Mouse (Mus musculus) thymus, adult 18-20 months (tissue): Measurements from ENCODE around the gene Dnajc4.
"Not testable (repeated sequence)": the region's sequence is repeated elsewhere in the genome, so short reads cannot be mapped to it uniquely, and the experiment has no call there.

Source experiments
- DNase-seq, 2 experiments: peaks; one replicate each; pipeline ENCODE4 v3.0.0; 2022; ENCODE audit warnings: mixed read lengths in 2 of 2

Dnajc4 gene

DNA sequence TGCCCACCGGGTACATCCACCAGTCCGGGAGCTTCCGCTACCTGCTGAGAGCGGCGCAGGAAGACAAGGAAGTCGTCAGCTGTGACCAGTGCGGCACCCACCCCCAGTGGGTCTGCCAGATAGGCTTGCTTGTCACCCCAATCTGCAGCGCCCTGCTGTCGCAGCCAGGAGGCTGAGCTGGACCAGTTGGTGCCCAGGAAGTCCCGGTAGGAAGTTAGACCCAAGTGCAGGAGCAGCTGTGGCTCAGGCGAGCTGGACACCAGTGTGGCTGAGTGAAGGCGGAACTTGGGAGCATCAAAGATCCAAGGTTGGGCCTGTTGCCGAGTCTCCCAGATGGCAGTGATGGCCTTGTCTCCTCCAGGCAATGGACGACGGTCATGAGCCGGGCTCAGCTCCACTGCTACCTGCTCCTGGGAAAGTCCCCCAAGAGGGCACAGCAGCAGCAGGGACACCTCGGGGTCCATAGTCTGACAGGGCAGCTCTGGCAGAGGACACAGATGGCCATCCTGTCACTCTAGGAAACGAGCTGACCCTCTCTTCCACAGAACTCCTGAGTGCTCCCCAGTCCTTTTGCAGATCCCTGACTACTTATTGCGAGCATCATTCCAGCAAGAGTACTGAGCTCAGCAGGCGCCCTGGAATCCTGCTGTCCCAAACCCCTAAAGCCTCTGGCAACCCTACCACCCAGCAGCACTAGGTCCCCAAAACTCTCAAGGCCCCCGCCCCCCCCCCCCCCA, 3.1 kb upstream of the Dnajc4 start:
- no peak for DNase-seq

DNA sequence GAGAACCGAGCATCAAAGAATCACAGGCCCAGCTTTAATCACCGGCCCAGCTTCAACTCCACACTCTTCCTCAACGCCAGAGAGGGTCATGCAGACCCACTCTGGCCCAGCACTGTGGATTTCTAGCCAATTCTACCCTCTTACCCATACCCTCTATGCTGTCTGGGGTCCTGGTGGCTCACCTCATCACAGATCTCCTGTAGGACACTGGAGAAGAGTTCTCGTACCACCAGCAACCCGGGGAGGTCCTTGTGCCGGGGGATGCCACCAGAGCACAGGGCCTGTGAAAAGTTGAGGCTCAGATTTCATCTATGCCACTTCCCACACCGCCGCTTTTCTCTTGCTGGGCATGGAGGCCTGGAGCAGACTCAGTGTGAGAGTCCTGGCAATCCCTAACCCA, 2.1 kb upstream of the Dnajc4 start:
- no peak for DNase-seq

DNA sequence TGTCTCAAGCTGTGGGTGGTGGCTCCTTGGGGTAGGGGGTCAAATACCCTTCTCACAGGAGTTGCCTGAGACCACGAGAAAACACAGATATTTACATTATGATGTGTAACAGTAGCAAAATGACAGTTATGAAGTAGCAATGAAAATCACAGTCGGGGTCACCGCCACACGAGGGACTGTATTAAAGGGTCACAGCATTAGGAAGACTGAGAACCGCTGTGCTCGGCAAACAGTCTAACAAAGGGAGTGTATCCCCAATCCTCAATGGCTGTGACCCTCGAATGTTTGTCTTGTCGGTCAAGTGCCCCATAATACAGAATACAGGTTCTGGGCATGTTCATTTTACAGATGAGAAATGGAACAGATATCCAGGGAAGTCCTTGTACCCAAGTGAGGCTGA, 1.6 kb upstream of the Dnajc4 start:
- DNase-seq = no peak

- no peak for DNase-seq
Observed at GRCm38 (mm10) chr19:6993011-6993770, 819 bp upstream of the Dnajc4 start.

DNA sequence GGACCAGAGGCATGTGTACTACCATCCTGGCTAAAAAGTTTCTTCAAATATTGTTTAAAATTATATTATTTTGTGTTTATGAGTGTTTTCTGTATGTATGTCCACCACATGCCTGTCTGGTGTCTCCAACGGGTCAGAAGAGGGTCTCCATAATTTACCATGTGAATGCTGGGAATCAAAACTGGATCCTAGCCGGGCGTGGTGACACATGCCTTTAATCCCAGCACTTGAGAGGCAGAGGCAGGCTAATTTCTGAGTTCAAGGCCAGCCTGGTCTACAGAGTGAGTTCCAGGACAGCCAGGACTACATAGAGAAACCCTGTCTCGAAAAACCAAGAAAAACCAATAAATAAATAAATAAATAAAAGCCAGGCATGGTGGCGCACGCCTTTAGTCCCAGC, 1.2 kb downstream of the Dnajc4 start:
- DNase-seq = not testable (repeated sequence)

DNA sequence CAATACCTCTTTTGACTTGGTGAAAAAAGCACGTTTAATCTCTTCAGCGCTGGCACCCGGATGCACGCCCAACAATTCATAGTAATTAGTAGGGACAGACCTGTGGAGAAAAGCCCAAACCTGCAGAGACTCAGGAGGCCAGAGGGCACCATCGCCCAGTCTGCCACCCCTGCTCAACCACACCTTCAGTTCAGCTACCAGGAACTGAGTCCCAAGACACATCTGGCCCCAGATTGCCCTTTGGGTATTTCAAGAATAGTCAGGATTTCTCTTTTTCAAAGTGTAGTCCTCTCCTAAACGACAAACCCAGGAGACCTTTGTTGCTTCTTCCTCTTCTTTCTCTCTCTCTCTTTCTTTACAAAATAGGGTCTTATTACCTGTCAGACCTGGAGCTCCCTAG, 1.7 kb downstream of the Dnajc4 start:
- DNase-seq = no peak

- DNase-seq = no peak
Observed at GRCm38 (mm10) chr19:6989251-6989650, 3.1 kb downstream of the Dnajc4 start.

DNA sequence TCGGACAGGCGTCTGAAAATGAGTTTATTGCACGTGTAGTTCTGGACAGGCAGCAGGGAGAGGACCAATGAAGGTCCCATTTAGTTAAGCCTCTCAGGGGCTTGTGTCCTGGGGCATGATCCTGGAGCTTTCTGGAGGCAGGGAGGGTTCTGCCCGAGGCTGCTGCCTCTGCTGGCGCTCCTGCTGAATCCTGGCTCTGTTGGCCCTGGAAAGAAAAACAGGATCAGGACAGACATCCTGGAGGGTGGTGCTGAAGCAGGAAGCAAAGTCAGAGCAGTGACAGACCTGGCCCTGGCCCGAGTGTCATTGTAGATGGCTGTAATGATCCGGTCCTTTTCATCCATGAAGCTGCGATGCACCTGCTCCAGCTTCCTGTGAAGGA, 4.5 kb downstream of the Dnajc4 start:
- no peak for DNase-seq

GRCm38 (mm10) chr19:6987061-6987903, 5.1 kb downstream of the Dnajc4 start, which contains the start of gene Vegfb:
Gene Vegfb (minus strand): TSS chr19:6987651.
- DNase-seq = peak; percentile 67 to 68

DNA sequence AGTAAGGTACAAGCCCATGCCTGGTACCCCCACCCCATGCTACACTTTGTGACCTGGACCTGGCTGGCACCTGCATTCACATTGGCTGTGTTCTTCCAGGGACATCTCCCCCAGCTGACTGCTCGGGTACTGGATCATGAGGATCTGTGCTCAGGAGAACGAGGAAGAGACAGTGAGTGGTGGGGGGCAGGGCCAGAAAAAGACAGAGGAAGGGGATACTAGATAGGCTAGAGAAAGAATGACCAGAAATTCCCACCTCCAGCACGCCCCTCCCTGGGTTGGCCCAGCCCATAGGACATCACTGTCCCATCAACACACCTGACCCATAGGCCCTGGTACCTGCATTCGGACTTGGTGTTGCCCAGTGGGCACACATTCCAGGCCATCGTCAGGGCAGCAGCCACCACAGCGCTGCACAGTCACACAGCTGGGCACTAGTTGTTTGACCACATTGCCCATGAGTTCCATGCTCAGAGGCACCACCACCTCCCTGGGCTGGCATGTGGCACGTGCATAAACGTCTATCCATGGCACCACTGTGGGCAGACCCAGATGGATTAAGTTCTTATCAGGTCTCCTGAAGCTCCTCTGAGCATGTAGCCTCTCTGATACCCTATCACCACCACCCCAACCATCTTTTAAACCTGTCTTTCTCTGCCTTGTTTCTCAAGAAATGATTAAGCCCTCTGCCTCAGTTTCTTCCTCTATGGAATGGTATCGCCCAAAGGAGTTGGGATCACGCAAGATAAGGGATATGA, 6.2 kb downstream of the Dnajc4 start:
- no peak for DNase-seq

- DNase-seq = no peak
Observed at GRCm38 (mm10) chr19:6985300-6985699, 7.1 kb downstream of the Dnajc4 start.

DNA sequence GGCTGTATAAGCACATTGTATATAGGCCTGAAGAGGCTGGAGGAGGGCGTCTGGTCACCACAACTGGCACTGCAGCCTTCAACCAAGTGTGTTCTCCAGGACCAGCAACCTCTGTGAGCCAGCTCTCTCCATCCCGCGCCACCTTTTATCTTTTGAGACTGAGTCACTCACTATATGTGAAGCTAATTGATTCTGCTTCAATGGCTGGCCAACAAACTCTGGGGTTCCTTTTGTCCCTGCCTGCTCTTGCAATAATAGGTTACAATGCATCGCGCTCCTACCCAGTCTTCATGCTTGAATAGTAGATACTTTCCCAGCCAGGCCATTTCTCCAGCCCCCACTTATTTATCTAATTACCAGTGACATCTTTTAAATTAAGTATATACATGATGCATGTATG, 8.8 kb downstream of the Dnajc4 start:
- DNase-seq = no peak

GRCm38 (mm10) chr19:6981465-6981864, 10.9 kb downstream of the Dnajc4 start:
- DNase-seq = no peak

DNA sequence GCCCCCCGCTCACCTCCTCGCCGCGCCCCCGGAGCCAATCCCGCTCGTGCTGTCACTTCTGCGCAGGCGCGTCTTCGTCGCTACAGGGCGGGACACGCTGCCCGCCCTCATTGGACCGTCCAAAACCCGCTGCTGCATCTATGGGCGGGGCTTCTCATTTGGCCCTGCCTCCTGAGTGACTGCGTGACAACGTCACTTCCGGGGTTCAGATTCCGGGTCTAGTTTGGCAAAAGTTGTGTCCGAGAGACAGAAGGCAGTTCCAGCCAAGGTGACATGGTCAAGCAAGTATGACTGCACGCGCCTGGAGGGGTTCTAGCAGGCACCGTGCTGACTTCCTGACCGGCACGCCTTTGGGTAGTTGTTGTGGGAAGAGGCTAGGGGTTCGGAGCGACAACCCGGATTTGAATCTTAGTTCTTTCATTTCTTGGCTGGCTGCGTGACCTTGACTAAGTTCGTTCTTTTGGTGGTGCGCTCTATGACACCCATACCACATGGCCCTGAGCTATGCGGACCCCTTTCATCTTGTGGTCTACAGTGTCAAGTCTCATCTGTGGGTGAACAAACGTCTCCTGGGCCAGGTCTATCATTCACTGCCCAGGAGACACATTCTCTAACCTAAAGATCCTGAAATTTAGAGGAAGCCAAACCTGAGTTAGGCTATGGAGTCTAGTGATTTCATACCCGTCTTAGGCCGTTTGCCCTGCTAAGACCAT, 11.8 kb downstream of the Dnajc4 start, which contains the start of gene Fkbp2:
Fkbp2 (minus strand) TSS at position 121 of the 713 bp plus-strand sequence.
- peak; percentile 97 to 99 for DNase-seq

DNA sequence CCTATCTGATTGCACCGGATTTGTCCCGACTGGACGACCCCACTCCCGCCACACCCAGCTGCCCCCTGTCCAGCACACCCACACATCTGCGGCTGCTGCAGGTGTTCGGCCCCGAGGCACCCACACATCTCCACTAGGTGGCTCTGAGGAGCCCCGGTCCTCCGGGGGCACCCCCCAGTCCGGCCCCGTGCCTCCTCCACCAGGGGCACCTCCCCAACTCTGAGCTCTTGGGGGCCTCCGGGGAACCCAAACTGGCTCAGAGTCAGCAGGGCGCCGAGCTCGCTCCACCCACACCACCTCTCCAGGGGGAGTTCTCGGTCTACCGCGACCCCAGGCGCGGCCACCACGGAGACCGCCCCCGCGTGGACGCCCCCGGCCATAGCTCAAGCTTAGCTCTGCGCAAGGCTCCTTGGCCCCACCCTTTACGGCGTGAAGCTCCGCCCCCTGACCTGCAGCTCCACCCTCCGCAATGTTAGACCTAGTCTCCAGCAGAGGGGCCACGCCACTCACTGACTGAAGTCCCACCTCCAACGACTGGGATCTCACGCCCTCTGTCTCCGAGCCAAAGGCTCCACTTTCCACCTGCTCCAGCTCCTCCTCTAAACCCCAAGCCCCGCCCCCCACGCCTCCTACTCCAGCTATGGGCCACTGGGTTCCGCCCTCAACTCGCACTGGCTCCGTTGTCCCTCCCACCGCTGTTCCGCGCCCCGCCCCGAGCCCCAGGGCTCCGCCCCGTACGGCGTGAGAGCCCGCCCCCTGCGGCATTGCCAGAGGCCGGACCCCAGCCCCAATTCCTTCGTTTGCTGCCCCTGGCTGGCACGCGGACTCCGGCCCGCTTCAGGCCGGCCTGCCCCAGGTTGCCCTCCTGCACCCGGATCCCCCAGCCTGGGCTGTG, 12.6 kb downstream of the Dnajc4 start:
- DNase-seq = peak; percentile 99

DNA sequence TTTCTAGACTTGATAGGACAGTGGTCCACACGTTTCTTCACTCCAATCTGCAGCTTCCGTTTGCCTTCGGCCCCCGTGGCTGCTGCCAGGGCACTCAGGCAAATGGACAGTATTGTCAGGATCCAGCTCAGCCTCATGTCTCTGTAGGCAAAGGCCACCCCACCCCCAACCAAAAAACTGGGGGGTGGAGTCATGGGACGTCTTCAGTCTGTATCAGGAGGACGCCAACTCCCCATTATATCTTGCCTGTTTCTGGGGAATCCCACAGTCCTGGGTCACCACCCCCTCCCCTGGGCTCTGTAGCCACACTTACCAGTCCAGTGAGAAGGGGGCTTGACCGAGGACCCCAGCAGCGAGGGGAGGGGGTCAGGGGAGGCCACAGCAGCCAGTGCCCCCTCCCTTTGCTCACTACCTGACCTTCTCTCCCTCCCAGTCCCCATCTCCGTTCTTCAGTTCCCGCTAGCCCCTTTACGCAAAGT, 13.3 kb downstream of the Dnajc4 start:
- DNase-seq = peak; percentile 49 to 70

DNA sequence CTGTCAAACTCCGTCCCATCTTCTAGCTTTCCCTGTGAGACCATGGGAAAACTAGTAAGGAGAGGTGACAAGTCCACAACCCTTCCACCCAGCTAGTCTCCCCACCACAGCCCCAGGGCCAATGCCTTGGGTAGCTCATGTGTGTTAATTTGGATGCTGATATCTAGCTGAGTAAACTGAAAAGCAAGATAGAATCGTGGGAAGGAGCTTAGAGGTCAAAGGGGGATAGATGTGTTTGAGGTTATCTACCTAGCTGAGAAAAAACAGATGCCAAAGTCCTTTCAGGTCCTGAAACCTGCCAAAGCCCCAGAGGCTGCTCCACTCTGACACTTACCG, 13.8 kb downstream of the Dnajc4 start:
- DNase-seq = no peak

GRCm38 (mm10) chr19:6977759-6978638, 14.4 kb downstream of the Dnajc4 start:
- DNase-seq = no peak
